Mouse (Mus musculus) spleen, postnatal 36 days (tissue): ENCODE measurements around the gene Rab3b.

ENCODE experiments used
- DNase-seq, 2 experiments: peaks; one replicate each; pipeline ENCODE4 v3.0.0; 2022; ENCODE audit warnings: low spot score in 2 of 2, mixed read lengths in 1 of 2

Rab3b gene

GRCm38 (mm10) chr4:108950201-108950600, 71.3 kb downstream of the Rab3b start:
- DNase-seq: no peak

- DNase-seq: no peak
Observed at GRCm38 (mm10) chr4:108951663-108952062, 72.8 kb downstream of the Rab3b start.

GRCm38 (mm10) chr4:108959696-108960095, 80.8 kb downstream of the Rab3b start:
- no peak for DNase-seq

- DNase-seq: no peak
Observed at GRCm38 (mm10) chr4:108960619-108961460, 82.0 kb downstream of the Rab3b start.

- DNase-seq: no peak
Observed at GRCm38 (mm10) chr4:108963017-108963416, 84.2 kb downstream of the Rab3b start.

GRCm38 (mm10) chr4:108969517-108969916, 90.7 kb downstream of the Rab3b start:
- DNase-seq: no peak

GRCm38 (mm10) chr4:108971054-108971453, 92.2 kb downstream of the Rab3b start:
- DNase-seq: no peak

GRCm38 (mm10) chr4:108976458-108977071, 97.7 kb downstream of the Rab3b start:
- DNase-seq: peak in 1 of 2 experiments; percentile 30

GRCm38 (mm10) chr4:108986833-108987472, 108.1 kb downstream of the Rab3b start:
- no peak for DNase-seq

DNA sequence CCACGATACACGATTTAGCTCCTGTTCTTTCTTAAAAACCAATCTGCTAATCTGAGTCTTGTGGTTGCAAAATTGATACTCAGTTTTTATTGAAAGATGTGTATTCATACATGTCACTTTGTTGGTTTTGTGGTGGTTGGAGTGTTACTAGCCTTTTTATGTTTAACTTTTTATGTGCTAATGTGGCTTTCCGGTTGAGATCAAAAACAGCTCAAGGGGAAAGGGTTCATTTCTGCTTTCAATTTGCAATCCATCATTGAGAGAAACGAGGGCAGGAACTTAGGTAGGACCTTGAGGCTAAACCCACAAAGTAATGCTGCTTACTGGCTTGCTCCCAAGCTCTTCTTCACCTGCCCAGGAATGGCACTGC, 108.6 kb downstream of the Rab3b start:
- DNase-seq: peak in 1 of 2 experiments; percentile 19

- no peak for DNase-seq
Observed at GRCm38 (mm10) chr4:108989430-108989829, 110.6 kb downstream of the Rab3b start.

GRCm38 (mm10) chr4:108990032-108990431, 111.2 kb downstream of the Rab3b start:
- peak in 1 of 2 experiments; percentile 30 for DNase-seq

DNA sequence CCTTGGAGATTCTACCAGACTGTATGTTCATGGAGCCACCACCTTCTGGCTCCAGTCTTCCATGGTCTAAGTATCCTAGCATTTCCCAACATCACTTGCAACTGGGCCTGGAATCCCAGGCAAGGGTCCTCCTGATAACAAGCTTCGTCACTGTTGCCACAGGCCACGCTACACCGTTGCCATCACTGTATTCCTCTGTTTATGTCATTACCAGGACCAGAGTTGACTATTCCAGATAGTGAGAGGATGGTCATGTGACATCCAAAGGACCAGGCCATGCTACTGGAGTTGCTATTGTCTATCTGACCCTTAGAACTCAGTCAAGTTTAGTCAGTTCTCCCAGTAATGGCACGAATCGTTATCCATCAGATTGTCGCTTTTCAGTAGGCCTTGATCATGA, 111.7 kb downstream of the Rab3b start:
- no peak for DNase-seq

GRCm38 (mm10) chr4:108991811-108992210, 112.9 kb downstream of the Rab3b start:
- DNase-seq: no peak
